Mouse (Mus musculus): ENCODE data around the gene Myod1. TPM values are rescaled to one million over a fixed set of nuclear protein-coding genes. Genes with fewer than 3 reads are reported as not detected.

Myod1 gene
- not detected in 2 replicates for polyA plus RNA-seq (2014; fragmentation: Nextera tagmentation; extraction: Ambion mirVana)

- H3K9ac ChIP-seq (ENCODE audit: low read length): no peak within 1 kb of the TSS
- ATAC-seq (ENCODE audit: insufficient number of reproducible peaks, insufficient read depth, low FRiP score, low read depth): no peak
Observed at GRCm38 (mm10) chr7:46376172-46377007, at the start of gene Myod1. Gene Myod1 (plus strand): TSS chr7:46376474.

GRCm38 (mm10) chr7:46327896-46328295 lies 48.4 kb upstream of the Myod1 start:
- Histone ChIP-seq H3K36me3 (ENCODE audit: control insufficient read depth, insufficient read depth, low read length) (no peaks in the 10 kb centered on the region), H3K9ac (ENCODE audit: low read length) (no peak overlapping the region), H3K9me3 (ENCODE audit: control insufficient read depth, low read length) (no peaks in the 10 kb centered on the region), H3K27ac (replicated peaks in 1 of 2; ENCODE audit: control insufficient read depth in 1 of 2, insufficient read depth in 1 of 2, low read depth in 2 of 2, low read length in 2 of 2) (no peak overlapping the region), H3K27me3 (ENCODE audit: control insufficient read depth, insufficient read depth, low read length) (no peaks in the 10 kb centered on the region), H3K4me3 (ENCODE audit: control insufficient read depth in 1 of 2, insufficient read depth in 1 of 2, low read depth in 1 of 2, low read length in 2 of 2) (no peak overlapping the region), H3K4me1 (ENCODE audit: control insufficient read depth in 2 of 2, insufficient read depth in 2 of 2, low read length in 2 of 2) (no peaks in the 10 kb centered on the region), H3K4me2 (ENCODE audit: low read length) (no peak overlapping the region)
- 45% methylated on average over 4 of the region's 4 CpGs for WGBS
- ATAC-seq (ENCODE audit: insufficient number of reproducible peaks, insufficient read depth, low FRiP score, low read depth): no peak

More at GRCm38 (mm10) chr7:46376172-46377007, at the start of gene Myod1:
- Histone ChIP-seq H3K4me2 (ENCODE audit: low read length) (peak within 1 kb of the TSS; percentile 32), H3K27me3 (ENCODE audit: control insufficient read depth, insufficient read depth, low read length) (peaks cover 88% of the 10 kb centered on the region), H3K36me3 (ENCODE audit: control insufficient read depth, insufficient read depth, low read length) (no peaks in the 10 kb centered on the region), H3K9me3 (ENCODE audit: control insufficient read depth, low read length) (no peaks in the 10 kb centered on the region), H3K27ac (replicated peaks in 1 of 2; ENCODE audit: control insufficient read depth in 1 of 2, insufficient read depth in 1 of 2, low read depth in 2 of 2, low read length in 2 of 2) (no peak within 1 kb of the TSS), H3K4me1 (ENCODE audit: control insufficient read depth in 2 of 2, insufficient read depth in 2 of 2, low read length in 2 of 2) (peaks cover 0 to 6% of the 10 kb centered on the region in 2 experiments; a peak in 1 of 4 replicates), H3K4me3 (ENCODE audit: control insufficient read depth in 1 of 2, insufficient read depth in 1 of 2, low read depth in 1 of 2, low read length in 2 of 2) (peak within 1 kb of the TSS in 1 of 2 experiments; percentile 9; a peak in 1 of 4 replicates)
- WGBS: 8% methylated on average over 44 of the region's 44 CpGs

GRCm38 (mm10) chr7:46337397-46337796 lies 38.9 kb upstream of the Myod1 start:
- H3K27me3 ChIP-seq (ENCODE audit: control insufficient read depth, insufficient read depth, low read length): no peaks in the 10 kb centered on the region
- H3K9me3 ChIP-seq (ENCODE audit: control insufficient read depth, low read length): no peaks in the 10 kb centered on the region
- no peak overlapping the region for H3K4me2 ChIP-seq (ENCODE audit: low read length)
- H3K9ac ChIP-seq (ENCODE audit: low read length): no peak overlapping the region
- H3K27ac ChIP-seq (replicated peaks in 1 of 2; ENCODE audit: control insufficient read depth in 1 of 2, insufficient read depth in 1 of 2, low read depth in 2 of 2, low read length in 2 of 2): no peak overlapping the region
- no peaks in the 10 kb centered on the region for H3K4me1 ChIP-seq (ENCODE audit: control insufficient read depth in 2 of 2, insufficient read depth in 2 of 2, low read length in 2 of 2)
- WGBS: 83% methylated on average over 9 of the region's 9 CpGs
- ATAC-seq (ENCODE audit: insufficient number of reproducible peaks, insufficient read depth, low FRiP score, low read depth): no peak
- H3K4me3 ChIP-seq (ENCODE audit: control insufficient read depth in 1 of 2, insufficient read depth in 1 of 2, low read depth in 1 of 2, low read length in 2 of 2): no peak overlapping the region
- H3K36me3 ChIP-seq (ENCODE audit: control insufficient read depth, insufficient read depth, low read length): no peaks in the 10 kb centered on the region

- Histone ChIP-seq H3K9me3 (ENCODE audit: control insufficient read depth, low read length) (no peaks in the 10 kb centered on the region), H3K4me2 (ENCODE audit: low read length) (no peak overlapping the region), H3K4me1 (ENCODE audit: control insufficient read depth in 2 of 2, insufficient read depth in 2 of 2, low read length in 2 of 2) (no peaks in the 10 kb centered on the region), H3K4me3 (ENCODE audit: control insufficient read depth in 1 of 2, insufficient read depth in 1 of 2, low read depth in 1 of 2, low read length in 2 of 2) (no peak overlapping the region), H3K9ac (ENCODE audit: low read length) (no peak overlapping the region), H3K36me3 (ENCODE audit: control insufficient read depth, insufficient read depth, low read length) (no peaks in the 10 kb centered on the region), H3K27ac (replicated peaks in 1 of 2; ENCODE audit: control insufficient read depth in 1 of 2, insufficient read depth in 1 of 2, low read depth in 2 of 2, low read length in 2 of 2) (no peak overlapping the region), H3K27me3 (ENCODE audit: control insufficient read depth, insufficient read depth, low read length) (no peaks in the 10 kb centered on the region)
- no peak for ATAC-seq (ENCODE audit: insufficient number of reproducible peaks, insufficient read depth, low FRiP score, low read depth)
- WGBS: 51% methylated on average over 3 of the region's 3 CpGs
Observed at GRCm38 (mm10) chr7:46339818-46340217, 36.5 kb upstream of the Myod1 start.

GRCm38 (mm10) chr7:46340295-46340694 lies 36.0 kb upstream of the Myod1 start:
- no peaks in the 10 kb centered on the region for H3K4me1 ChIP-seq (ENCODE audit: control insufficient read depth in 2 of 2, insufficient read depth in 2 of 2, low read length in 2 of 2)
- no peak for ATAC-seq (ENCODE audit: insufficient number of reproducible peaks, insufficient read depth, low FRiP score, low read depth)
- H3K36me3 ChIP-seq (ENCODE audit: control insufficient read depth, insufficient read depth, low read length): no peaks in the 10 kb centered on the region
- H3K9me3 ChIP-seq (ENCODE audit: control insufficient read depth, low read length): no peaks in the 10 kb centered on the region
- H3K27me3 ChIP-seq (ENCODE audit: control insufficient read depth, insufficient read depth, low read length): no peaks in the 10 kb centered on the region
- H3K4me3 ChIP-seq (ENCODE audit: control insufficient read depth in 1 of 2, insufficient read depth in 1 of 2, low read depth in 1 of 2, low read length in 2 of 2): no peak overlapping the region
- H3K27ac ChIP-seq (replicated peaks in 1 of 2; ENCODE audit: control insufficient read depth in 1 of 2, insufficient read depth in 1 of 2, low read depth in 2 of 2, low read length in 2 of 2): no peak overlapping the region
- no peak overlapping the region for H3K9ac ChIP-seq (ENCODE audit: low read length)
- WGBS: 81% methylated on average over 5 of the region's 5 CpGs
- no peak overlapping the region for H3K4me2 ChIP-seq (ENCODE audit: low read length)

- H3K36me3 ChIP-seq (ENCODE audit: control insufficient read depth, insufficient read depth, low read length): no peaks in the 10 kb centered on the region
- H3K27me3 ChIP-seq (ENCODE audit: control insufficient read depth, insufficient read depth, low read length): 0 out of 2 replicates have a peak, but pooled peaks cover under 1% of the 10 kb centered on the region
- no peak overlapping the region for H3K27ac ChIP-seq (replicated peaks in 1 of 2; ENCODE audit: control insufficient read depth in 1 of 2, insufficient read depth in 1 of 2, low read depth in 2 of 2, low read length in 2 of 2)
- 80% methylated on average over 9 of the region's 9 CpGs for WGBS
- ATAC-seq (ENCODE audit: insufficient number of reproducible peaks, insufficient read depth, low FRiP score, low read depth): no peak
- no peaks in the 10 kb centered on the region for H3K4me1 ChIP-seq (ENCODE audit: control insufficient read depth in 2 of 2, insufficient read depth in 2 of 2, low read length in 2 of 2)
- H3K4me3 ChIP-seq (ENCODE audit: control insufficient read depth in 1 of 2, insufficient read depth in 1 of 2, low read depth in 1 of 2, low read length in 2 of 2): no peak overlapping the region
- H3K9ac ChIP-seq (ENCODE audit: low read length): no peak overlapping the region
- no peak overlapping the region for H3K4me2 ChIP-seq (ENCODE audit: low read length)
- no peaks in the 10 kb centered on the region for H3K9me3 ChIP-seq (ENCODE audit: control insufficient read depth, low read length)
Observed at GRCm38 (mm10) chr7:46341471-46341870, 34.8 kb upstream of the Myod1 start.

GRCm38 (mm10) chr7:46347692-46348091 lies 28.6 kb upstream of the Myod1 start:
- no peaks in the 10 kb centered on the region for H3K9me3 ChIP-seq (ENCODE audit: control insufficient read depth, low read length)
- no peaks in the 10 kb centered on the region for H3K4me1 ChIP-seq (ENCODE audit: control insufficient read depth in 2 of 2, insufficient read depth in 2 of 2, low read length in 2 of 2)
- H3K9ac ChIP-seq (ENCODE audit: low read length): no peak overlapping the region
- peaks cover 44% of the 10 kb centered on the region for H3K27me3 ChIP-seq (ENCODE audit: control insufficient read depth, insufficient read depth, low read length)
- no peak overlapping the region for H3K4me3 ChIP-seq (ENCODE audit: control insufficient read depth in 1 of 2, insufficient read depth in 1 of 2, low read depth in 1 of 2, low read length in 2 of 2)
- H3K27ac ChIP-seq (replicated peaks in 1 of 2; ENCODE audit: control insufficient read depth in 1 of 2, insufficient read depth in 1 of 2, low read depth in 2 of 2, low read length in 2 of 2): no peak overlapping the region
- WGBS: 67% methylated on average over 4 of the region's 4 CpGs
- no peak for ATAC-seq (ENCODE audit: insufficient number of reproducible peaks, insufficient read depth, low FRiP score, low read depth)
- H3K36me3 ChIP-seq (ENCODE audit: control insufficient read depth, insufficient read depth, low read length): no peaks in the 10 kb centered on the region
- no peak overlapping the region for H3K4me2 ChIP-seq (ENCODE audit: low read length)

Data from heart, embryonic 14.5 days (tissue).